ENCODE assay signal across 1 mouse cellular context in genomic region chr11:3849469-3850314, GRCm38 (mm10).
TF ChIP-seq lines count a peak whose summit lies in the region.

No protein-coding gene starts in this region.

TF ChIP-seq in MEL, 35 proteins besides CTCF, POLR2A, EP300 and RAD21 (continued from another document):
- TF ChIP-seq KAT2A (conservative IDR thresholded peaks at IDR 0.05; ENCODE audit: low read depth, low read length) (no peak), ZC3H11A (IDR thresholded peaks at IDR 0.05; ENCODE audit: low read depth, low read length) (no peak)
TF ChIP-seq in MEL: peak in this region for 0.
